Mouse (Mus musculus): ENCODE measurements around the gene Gpc3. TPM values are rescaled to one million over a fixed set of nuclear protein-coding genes. Genes with fewer than 3 reads are reported as not detected.

Gpc3 gene
- total RNA-seq, 2 experiments from 2014 or later, result 13.2 to 14.9 TPM

GRCm38 (mm10) chrX:52599246-52599645, 14.5 kb downstream of the Gpc3 start:
- intact Hi-C loops (cut with DNase I), result no loop called here

GRCm38 (mm10) chrX:52587671-52588070, 26.1 kb downstream of the Gpc3 start:
- DNase-seq (ENCODE audit: extremely low spot score in 1 of 2, low spot score in 2 of 2), result no peak
- intact Hi-C loops (cut with DNase I), result no loop called here

More at GRCm38 (mm10) chrX:52599246-52599645, 14.5 kb downstream of the Gpc3 start:
- no peak for DNase-seq (ENCODE audit: extremely low spot score in 1 of 2, low spot score in 2 of 2)

- intact Hi-C loops (cut with DNase I), result no loop called here
- no peak for DNase-seq (ENCODE audit: extremely low spot score in 1 of 2, low spot score in 2 of 2)
Observed at GRCm38 (mm10) chrX:52559995-52560394, 53.8 kb downstream of the Gpc3 start.

- intact Hi-C loops (cut with DNase I), result no loop called here
- no peak for DNase-seq (ENCODE audit: extremely low spot score in 1 of 2, low spot score in 2 of 2)
Observed at GRCm38 (mm10) chrX:52558526-52558925, 55.2 kb downstream of the Gpc3 start.

- peak in 1 of 2 experiments; percentile 51 for DNase-seq (ENCODE audit: extremely low spot score in 1 of 2, low spot score in 2 of 2)
- intact Hi-C loops (cut with DNase I), result no loop called here
Observed at GRCm38 (mm10) chrX:52557489-52557888, 56.3 kb downstream of the Gpc3 start.

GRCm38 (mm10) chrX:52551296-52551695, 62.5 kb downstream of the Gpc3 start:
- DNase-seq (ENCODE audit: extremely low spot score in 1 of 2, low spot score in 2 of 2), result no peak
- intact Hi-C loops (cut with DNase I), result no loop called here

GRCm38 (mm10) chrX:52544623-52545022, 69.1 kb downstream of the Gpc3 start:
- no peak for DNase-seq (ENCODE audit: extremely low spot score in 1 of 2, low spot score in 2 of 2)
- intact Hi-C loops (cut with DNase I), result no loop called here

- DNase-seq (ENCODE audit: extremely low spot score in 1 of 2, low spot score in 2 of 2), result no peak
- intact Hi-C loops (cut with DNase I), result no loop called here
Observed at GRCm38 (mm10) chrX:52537282-52537681, 76.5 kb downstream of the Gpc3 start.

- DNase-seq (ENCODE audit: extremely low spot score in 1 of 2, low spot score in 2 of 2), result no peak
- intact Hi-C loops (cut with DNase I), result no loop called here
Observed at GRCm38 (mm10) chrX:52533766-52534165, 80.0 kb downstream of the Gpc3 start.

GRCm38 (mm10) chrX:52533098-52533497, 80.7 kb downstream of the Gpc3 start:
- intact Hi-C loops (cut with DNase I), result no loop called here
- peak in 1 of 2 experiments; percentile 13 for DNase-seq (ENCODE audit: extremely low spot score in 1 of 2, low spot score in 2 of 2)

GRCm38 (mm10) chrX:52532124-52532523, 81.6 kb downstream of the Gpc3 start:
- intact Hi-C loops (cut with DNase I), result no loop called here
- no peak for DNase-seq (ENCODE audit: extremely low spot score in 1 of 2, low spot score in 2 of 2)

- intact Hi-C loops (cut with DNase I), result no loop called here
- no peak for DNase-seq (ENCODE audit: extremely low spot score in 1 of 2, low spot score in 2 of 2)
Observed at GRCm38 (mm10) chrX:52526086-52526485, 87.7 kb downstream of the Gpc3 start.

- intact Hi-C loops (cut with DNase I), result no loop called here
Observed at GRCm38 (mm10) chrX:52525132-52525531, 88.6 kb downstream of the Gpc3 start.

GRCm38 (mm10) chrX:52514553-52514952, 99.2 kb downstream of the Gpc3 start:
- intact Hi-C loops (cut with DNase I), result no loop called here
- peak in 1 of 2 experiments; percentile 44 for DNase-seq (ENCODE audit: extremely low spot score in 1 of 2, low spot score in 2 of 2)

More at GRCm38 (mm10) chrX:52525132-52525531, 88.6 kb downstream of the Gpc3 start:
- DNase-seq (ENCODE audit: extremely low spot score in 1 of 2, low spot score in 2 of 2), result no peak

- intact Hi-C loops (cut with DNase I), result no loop called here
- DNase-seq (ENCODE audit: extremely low spot score in 1 of 2, low spot score in 2 of 2), result no peak
Observed at GRCm38 (mm10) chrX:52511151-52511550, 102.6 kb downstream of the Gpc3 start.

GRCm38 (mm10) chrX:52503857-52504256, 109.9 kb downstream of the Gpc3 start:
- intact Hi-C loops (cut with DNase I), result no loop called here
- DNase-seq (ENCODE audit: extremely low spot score in 1 of 2, low spot score in 2 of 2), result no peak

GRCm38 (mm10) chrX:52489461-52489860, 124.3 kb downstream of the Gpc3 start:
- no peak for DNase-seq (ENCODE audit: extremely low spot score in 1 of 2, low spot score in 2 of 2)
- intact Hi-C loops (cut with DNase I), result no loop called here

- no peak for DNase-seq (ENCODE audit: extremely low spot score in 1 of 2, low spot score in 2 of 2)
- intact Hi-C loops (cut with DNase I), result loop anchor here (10.0 kb wide), 1 partner anchor 160 kb away; the partner anchor contains the start of gene Gpc3
Observed at GRCm38 (mm10) chrX:52455074-52455588, 158.6 kb downstream of the Gpc3 start.

GRCm38 (mm10) chrX:52453445-52454182, 160.1 kb downstream of the Gpc3 start:
- peak; percentile 52 to 54 for DNase-seq (ENCODE audit: extremely low spot score in 1 of 2, low spot score in 2 of 2)
- intact Hi-C loops (cut with DNase I), result loop anchor here (2.0 to 10.0 kb wide), 3 partner anchors 161 to 263 kb away; partner anchors contain the start of gene Gpc3

- no peak for DNase-seq (ENCODE audit: extremely low spot score in 1 of 2, low spot score in 2 of 2)
- intact Hi-C loops (cut with DNase I), result no loop called here
Observed at GRCm38 (mm10) chrX:52449177-52449576, 164.6 kb downstream of the Gpc3 start.

All from left cerebral cortex, postnatal 10 days (tissue).